Mouse (Mus musculus): ENCODE data around the gene Spata31d1b. TPM values are rescaled to one million over a fixed set of nuclear protein-coding genes. Genes with fewer than 3 reads are reported as not detected.

Gene Spata31d1b
- total and polyA plus RNA-seq, 3 experiments, result not detected

- Histone ChIP-seq H3K36me3 (ENCODE audit: control insufficient read depth in 1 of 2, insufficient read depth in 2 of 2, low read length in 2 of 2) (no peaks in the 10 kb centered on the region), H3K27ac (ENCODE audit: control insufficient read depth, low read depth, low read length) (no peak overlapping the region), H3K79me2 (ENCODE audit: control insufficient read depth, insufficient read depth, low read length, poor library complexity) (no peaks in the 10 kb centered on the region), H3K9ac (ENCODE audit: control insufficient read depth, low read depth, low read length, poor library complexity, severe bottlenecking) (no peak overlapping the region), H3K4me1 (ENCODE audit: control insufficient read depth in 1 of 2, insufficient read depth in 2 of 2, low read length in 2 of 2) (no peaks in the 10 kb centered on the region), H3K9me3 (replicated peaks; ENCODE audit: insufficient read depth, low read length) (no peaks in the 10 kb centered on the region), H3K4me3 (ENCODE audit: control insufficient read depth in 1 of 2, insufficient read depth in 1 of 2, low read depth in 2 of 2, low read length in 2 of 2) (no peak overlapping the region), H3K27me3 (ENCODE audit: control insufficient read depth in 1 of 2, insufficient read depth in 2 of 2, low read length in 2 of 2) (no peaks in the 10 kb centered on the region)
- TF ChIP-seq CTCF (IDR thresholded peaks at IDR 0.05 in 2 of 3, conservative IDR thresholded peaks at IDR 0.05 in 1 of 3; ENCODE audit: control insufficient read depth in 1 of 3, insufficient read depth in 1 of 3, low read depth in 2 of 3, low read length in 3 of 3, poor library complexity in 1 of 3, severe bottlenecking in 1 of 3) (no peak), HCFC1 (IDR thresholded peaks at IDR 0.05; ENCODE audit: low read depth, low read length) (no peak), JUND (IDR thresholded peaks at IDR 0.05; ENCODE audit: low read depth, low read length) (no peak), RCOR1 (IDR thresholded peaks at IDR 0.05; ENCODE audit: low read depth, low read length) (no peak), TAL1 (IDR thresholded peaks at IDR 0.05; ENCODE audit: low read length) (no peak)
- no peak for DNase-seq (ENCODE audit: low read depth, low spot score)
Measured at GRCm38 (mm10) chr13:59741096-59741495, 29.0 kb downstream of the Spata31d1b start.

GRCm38 (mm10) chr13:59741697-59742096 lies 29.6 kb downstream of the Spata31d1b start:
- H3K36me3 ChIP-seq (ENCODE audit: control insufficient read depth in 1 of 2, insufficient read depth in 2 of 2, low read length in 2 of 2), result no peaks in the 10 kb centered on the region
- no peaks in the 10 kb centered on the region for H3K9me3 ChIP-seq (replicated peaks; ENCODE audit: insufficient read depth, low read length)
- H3K4me3 ChIP-seq (ENCODE audit: control insufficient read depth in 1 of 2, insufficient read depth in 1 of 2, low read depth in 2 of 2, low read length in 2 of 2), result no peak overlapping the region
- no peak overlapping the region for H3K27ac ChIP-seq (ENCODE audit: control insufficient read depth, low read depth, low read length)
- no peaks in the 10 kb centered on the region for H3K27me3 ChIP-seq (ENCODE audit: control insufficient read depth in 1 of 2, insufficient read depth in 2 of 2, low read length in 2 of 2)
- H3K4me1 ChIP-seq (ENCODE audit: control insufficient read depth in 1 of 2, insufficient read depth in 2 of 2, low read length in 2 of 2), result no peaks in the 10 kb centered on the region
- DNase-seq (ENCODE audit: low read depth, low spot score), result peak; percentile 72
- H3K79me2 ChIP-seq (ENCODE audit: control insufficient read depth, insufficient read depth, low read length, poor library complexity), result no peaks in the 10 kb centered on the region
- no peak overlapping the region for H3K9ac ChIP-seq (ENCODE audit: control insufficient read depth, low read depth, low read length, poor library complexity, severe bottlenecking)
- TF ChIP-seq NRF1 (IDR thresholded peaks at IDR 0.05; ENCODE audit: insufficient read depth, low read depth, low read length, poor library complexity, severe bottlenecking) (no peak), SIN3A (IDR thresholded peaks at IDR 0.05; ENCODE audit: low read length) (0 out of 2 replicates have a peak, but pooled peaks have one; percentile 38), POLR2A (IDR thresholded peaks at IDR 0.05; ENCODE audit: control insufficient read depth in 1 of 2, insufficient read depth in 1 of 2, low read depth in 1 of 2, low read length in 2 of 2, poor library complexity in 1 of 2) (no peak), JUND (IDR thresholded peaks at IDR 0.05; ENCODE audit: low read depth, low read length) (no peak), SMC3 (IDR thresholded peaks at IDR 0.05; ENCODE audit: low read depth, low read length) (peak; percentile 69), ZC3H11A (IDR thresholded peaks at IDR 0.05; ENCODE audit: low read depth, low read length) (peak; percentile 36; the same call in 1 of the 2 replicates), CTCF (IDR thresholded peaks at IDR 0.05 in 2 of 3, conservative IDR thresholded peaks at IDR 0.05 in 1 of 3; ENCODE audit: control insufficient read depth in 1 of 3, insufficient read depth in 1 of 3, low read depth in 2 of 3, low read length in 3 of 3, poor library complexity in 1 of 3, severe bottlenecking in 1 of 3) (peak; percentile 50 to 72 (median 60)), TBP (IDR thresholded peaks at IDR 0.05; ENCODE audit: low read depth, low read length) (0 out of 2 replicates have a peak, but pooled peaks have one; percentile 28), RAD21 (IDR thresholded peaks at IDR 0.05; ENCODE audit: low read depth, low read length) (peak; percentile 40)

- Histone ChIP-seq H3K27ac (ENCODE audit: control insufficient read depth, low read depth, low read length) (no peak overlapping the region), H3K4me3 (ENCODE audit: control insufficient read depth in 1 of 2, insufficient read depth in 1 of 2, low read depth in 2 of 2, low read length in 2 of 2) (no peak overlapping the region), H3K36me3 (ENCODE audit: control insufficient read depth in 1 of 2, insufficient read depth in 2 of 2, low read length in 2 of 2) (no peaks in the 10 kb centered on the region), H3K9me3 (replicated peaks; ENCODE audit: insufficient read depth, low read length) (no peaks in the 10 kb centered on the region), H3K9ac (ENCODE audit: control insufficient read depth, low read depth, low read length, poor library complexity, severe bottlenecking) (no peak overlapping the region), H3K79me2 (ENCODE audit: control insufficient read depth, insufficient read depth, low read length, poor library complexity) (no peaks in the 10 kb centered on the region), H3K4me1 (ENCODE audit: control insufficient read depth in 1 of 2, insufficient read depth in 2 of 2, low read length in 2 of 2) (no peaks in the 10 kb centered on the region), H3K27me3 (ENCODE audit: control insufficient read depth in 1 of 2, insufficient read depth in 2 of 2, low read length in 2 of 2) (no peaks in the 10 kb centered on the region)
- DNase-seq (ENCODE audit: low read depth, low spot score), result no peak
- TF ChIP-seq MAZ (IDR thresholded peaks at IDR 0.05; ENCODE audit: low read depth, low read length) (no peak), TCF12 (IDR thresholded peaks at IDR 0.05; ENCODE audit: low read depth, low read length) (no peak), ETS1 (IDR thresholded peaks at IDR 0.05; ENCODE audit: low read depth, low read length) (no peak), POLR2A (IDR thresholded peaks at IDR 0.05; ENCODE audit: control insufficient read depth in 1 of 2, insufficient read depth in 1 of 2, low read depth in 1 of 2, low read length in 2 of 2, poor library complexity in 1 of 2) (no peak), MXI1 (IDR thresholded peaks at IDR 0.05; ENCODE audit: low read depth, low read length) (no peak), E2F4 (IDR thresholded peaks at IDR 0.05; ENCODE audit: borderline replicate concordance, low read depth, low read length) (no peak), CHD2 (IDR thresholded peaks at IDR 0.05; ENCODE audit: low read length) (no peak), ELF1 (IDR thresholded peaks at IDR 0.05; ENCODE audit: low read depth, low read length) (no peak), POLR2AphosphoS5 (IDR thresholded peaks at IDR 0.05; ENCODE audit: borderline replicate concordance, low read depth, low read length) (no peak), ZMIZ1 (IDR thresholded peaks at IDR 0.05; ENCODE audit: low read depth, low read length) (no peak), MYB (IDR thresholded peaks at IDR 0.05; ENCODE audit: low read depth, low read length) (no peak), CTCF (IDR thresholded peaks at IDR 0.05 in 2 of 3, conservative IDR thresholded peaks at IDR 0.05 in 1 of 3; ENCODE audit: control insufficient read depth in 1 of 3, insufficient read depth in 1 of 3, low read depth in 2 of 3, low read length in 3 of 3, poor library complexity in 1 of 3, severe bottlenecking in 1 of 3) (no peak), JUND (IDR thresholded peaks at IDR 0.05; ENCODE audit: low read depth, low read length) (no peak), RAD21 (IDR thresholded peaks at IDR 0.05; ENCODE audit: low read depth, low read length) (no peak), HCFC1 (IDR thresholded peaks at IDR 0.05; ENCODE audit: low read depth, low read length) (no peak), GABPA (IDR thresholded peaks at IDR 0.05; ENCODE audit: low read depth, low read length) (no peak)
Measured at GRCm38 (mm10) chr13:59745462-59745861, 33.4 kb downstream of the Spata31d1b start.
